Mouse (Mus musculus) ES-E14 (cell line): Measurements from ENCODE around the gene Prss45. TPM values are rescaled to one million over a fixed set of nuclear protein-coding genes. Genes with fewer than 3 reads are reported as not detected.

Experiments
- DNase-seq: peaks from one replicate; pipeline ENCODE4 v3.0.0-alpha.2; 2013; ENCODE audit warnings: low read depth, low spot score
- H3K27ac ChIP-seq: 2 replicates; pipeline ENCODE4 v1.5.1; 2012; ENCODE audit warnings: low read depth, mild to moderate bottlenecking, low read length, moderate library complexity, mixed read lengths; ENCODE audit not compliant: poor library complexity, insufficient read depth, severe bottlenecking
- H3K36me3 ChIP-seq: 2 replicates; pipeline ENCODE4 v1.6.1; 2012; ENCODE audit warnings: mild to moderate bottlenecking, low read length, moderate library complexity, mixed read lengths; ENCODE audit not compliant: control insufficient read depth, poor library complexity, insufficient read depth, severe bottlenecking
- H3K4me1 ChIP-seq, 2 experiments: fragments of 150-350 bp in 1 of 2; sonication (generic) in 1 of 2; 2 replicates each; pipeline ENCODE4 v1.6.1; 2012; ENCODE audit warnings: low read length in 2 of 2, mild to moderate bottlenecking in 1 of 2, mixed read lengths in 1 of 2; ENCODE audit not compliant: control insufficient read depth in 2 of 2, insufficient read depth in 2 of 2, poor library complexity in 1 of 2
- H3K4me3 ChIP-seq, 2 experiments: fragments of 150-350 bp in 1 of 2; sonication (generic) in 1 of 2; 2 replicates each; pipeline ENCODE4 v1.5.1; 2012; ENCODE audit warnings: low read length in 2 of 2, low read depth in 1 of 2, mild to moderate bottlenecking in 1 of 2, mixed read lengths in 1 of 2; ENCODE audit not compliant: insufficient read depth in 1 of 2, poor library complexity in 1 of 2, severe bottlenecking in 1 of 2
- H3K9ac ChIP-seq: 2 replicates; pipeline ENCODE4 v1.6.1; 2012; ENCODE audit warnings: low read depth, mild to moderate bottlenecking, low read length, mixed read lengths; ENCODE audit not compliant: poor library complexity, insufficient read depth, severe bottlenecking
- H3K9me3 ChIP-seq: fragments of 150-350 bp; sonication (generic); 2 replicates; pipeline ENCODE4 v1.6.1; 2012; ENCODE audit warnings: low read depth, mild to moderate bottlenecking, low read length; ENCODE audit not compliant: control insufficient read depth, insufficient read depth
- CHD2 ChIP-seq: IDR thresholded peaks from 2 replicates; pipeline ENCODE4 v1.6.1; 2014; ENCODE audit warnings: mild to moderate bottlenecking, low read depth, low read length, inconsistent platforms
- HCFC1 ChIP-seq: IDR thresholded peaks from 2 replicates; pipeline ENCODE4 v1.6.1; 2012; ENCODE audit warnings: low read length, inconsistent platforms, borderline replicate concordance; ENCODE audit not compliant: insufficient read depth
- MAFK ChIP-seq: IDR thresholded peaks from 2 replicates; pipeline ENCODE4 v1.6.1; 2014; ENCODE audit warnings: mild to moderate bottlenecking, low read depth, low read length, inconsistent platforms; ENCODE audit not compliant: insufficient read depth
- ZC3H11A ChIP-seq: IDR thresholded peaks from 2 replicates; pipeline ENCODE4 v1.6.1; 2012; ENCODE audit warnings: low read depth, mild to moderate bottlenecking, inconsistent platforms, low read length, borderline replicate concordance
- ZNF384 ChIP-seq: IDR thresholded peaks from 2 replicates; pipeline ENCODE4 v1.6.1; 2012; ENCODE audit warnings: low read depth, low read length, inconsistent platforms
- in situ Hi-C, 2 experiments: fragments of 600-800 bp; cut with MboI; formaldehyde crosslinking; loops; one replicate each; pipeline ENCODE4 v1.15.1; 2025; ENCODE audit warnings: low sequenced_read_pairs in 2 of 2, inconsistent platforms in 1 of 2; ENCODE audit not compliant: unreplicated experiment in 2 of 2
- total RNA-seq: library from RNA; depleted of rRNA; stranded (reverse); fragments of 300-350 nt; gene quantifications from 2 replicates; pipeline ENCODE4 v1.2.3, GENCODE M21; 2012

The Prss45 gene
- total RNA-seq, 1 experiment: 0.54 TPM

GRCm38 (mm10) chr9:110849162-110849561 is 14.8 kb downstream of the Prss45 start:
- no peak for DNase-seq
- Histone ChIP-seq H3K36me3 (no peaks in the 10 kb centered on the region), H3K9ac (no peak overlapping the region), H3K9me3 (no peaks in the 10 kb centered on the region), H3K4me1 (peaks cover 0 to 5% of the 10 kb centered on the region in 2 experiments; a peak in 2 of 4 replicates), H3K4me3 (no peak overlapping the region), H3K27ac (no peak overlapping the region)
- in situ Hi-C loops: no loop called here
- TF ChIP-seq CHD2 (no peak), ZNF384 (no peak), ZC3H11A (no peak), HCFC1 (no peak), MAFK (no peak)

- no peaks in the 10 kb centered on the region for H3K36me3 ChIP-seq
- H3K4me3 ChIP-seq: no peak overlapping the region
- no peak for DNase-seq
- H3K4me1 ChIP-seq: peaks cover 5 to 18% of the 10 kb centered on the region in 2 experiments
- in situ Hi-C loops: no loop called here
- H3K9ac ChIP-seq: no peak overlapping the region
- no peaks in the 10 kb centered on the region for H3K9me3 ChIP-seq
- H3K27ac ChIP-seq: no peak overlapping the region
- TF ChIP-seq HCFC1 (no peak), CHD2 (no peak), ZNF384 (no peak), ZC3H11A (no peak), MAFK (no peak)
These were observed 21.5 kb downstream of the Prss45 start for GRCm38 (mm10) chr9:110855903-110856302.

- Histone ChIP-seq H3K36me3 (no peaks in the 10 kb centered on the region), H3K27ac (no peak overlapping the region), H3K9ac (no peak overlapping the region), H3K4me1 (peaks cover 5 to 18% of the 10 kb centered on the region in 2 experiments), H3K9me3 (no peaks in the 10 kb centered on the region), H3K4me3 (no peak overlapping the region)
- TF ChIP-seq HCFC1 (no peak), CHD2 (no peak), ZC3H11A (no peak), MAFK (no peak), ZNF384 (no peak)
- DNase-seq: no peak
- in situ Hi-C loops: no loop called here
These were observed 22.5 kb downstream of the Prss45 start for GRCm38 (mm10) chr9:110856920-110857319.

GRCm38 (mm10) chr9:110857781-110858472 is 23.5 kb downstream of the Prss45 start, which contains the start of gene Prss50:
Gene Prss50, plus strand, starts transcription at chr9:110857967.
- in situ Hi-C loops: no loop called here
- peak within 1 kb of the TSS; percentile 73 for H3K9ac ChIP-seq
- no peaks in the 10 kb centered on the region for H3K36me3 ChIP-seq
- H3K9me3 ChIP-seq: no peaks in the 10 kb centered on the region
- no peak within 1 kb of the TSS for H3K27ac ChIP-seq
- no peak for DNase-seq
- H3K4me3 ChIP-seq: peak within 1 kb of the TSS; percentile 76 to 83
- peaks cover 5 to 18% of the 10 kb centered on the region in 2 experiments for H3K4me1 ChIP-seq
- TF ChIP-seq ZC3H11A (no peak), HCFC1 (peak; percentile 71; the same call in 1 of the 2 replicates), MAFK (no peak), CHD2 (no peak)
